Mouse (Mus musculus) adrenal gland, postnatal 14 days (tissue): Measurements from ENCODE around the gene Slc23a2. TPM values are rescaled to one million over a fixed set of nuclear protein-coding genes. Genes with fewer than 3 reads are reported as not detected.

Experiments
- DNase-seq: peaks from one replicate; pipeline ENCODE4 v3.0.0; 2021; ENCODE audit warnings: mixed read lengths
- total RNA-seq: library from RNA; stranded (reverse); gene quantifications from 2 replicates; pipeline ENCODE4 v1.2.3, GENCODE M21; 2021

The Slc23a2 gene
- total RNA-seq, 1 experiment from 2014 or later = 109 TPM

DNA sequence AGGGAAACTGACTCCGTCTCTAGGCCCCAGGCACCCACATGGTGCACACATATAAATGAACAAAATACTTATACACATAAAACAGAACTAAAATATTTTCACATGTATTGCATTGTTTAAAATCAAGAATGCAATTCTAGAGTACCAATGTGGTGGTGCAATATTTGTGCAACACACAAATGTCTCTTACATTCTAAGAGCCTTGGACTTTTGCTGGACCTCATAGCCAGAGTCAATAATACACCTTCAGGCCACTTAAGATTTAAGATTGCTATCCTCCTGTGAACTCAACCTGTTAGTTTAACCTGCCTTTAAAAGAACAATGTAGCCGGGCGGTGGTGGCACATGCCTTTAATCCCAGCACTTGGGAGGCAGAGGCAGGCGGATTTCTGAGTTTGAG lies 98.2 kb downstream of the Slc23a2 start:
- DNase-seq = no peak

- DNase-seq = no peak
Observed at GRCm38 (mm10) chr2:132044320-132045274, 100.3 kb downstream of the Slc23a2 start.

GRCm38 (mm10) chr2:132043101-132043621 lies 101.7 kb downstream of the Slc23a2 start:
- peak; percentile 87 for DNase-seq

DNA sequence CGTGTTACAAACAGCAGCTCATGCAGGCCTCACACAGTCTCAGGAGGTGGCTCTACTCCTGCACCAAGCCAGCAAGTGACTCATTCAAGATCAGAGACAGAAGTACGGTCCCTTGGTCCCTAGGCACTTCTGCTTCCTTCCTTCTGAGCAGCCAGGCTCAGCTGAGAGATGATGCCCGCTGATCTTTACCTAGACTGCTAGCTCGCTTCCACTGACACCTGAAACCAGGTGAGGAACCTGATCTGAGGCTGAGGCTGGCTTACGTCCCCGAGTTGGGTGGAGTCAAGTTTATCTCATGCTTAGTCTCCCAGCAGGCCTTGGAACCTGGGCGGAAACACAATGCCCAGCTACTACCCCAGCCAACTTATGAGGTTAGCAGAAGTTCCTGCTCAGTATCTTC lies 105.0 kb downstream of the Slc23a2 start:
- no peak for DNase-seq

GRCm38 (mm10) chr2:132036326-132036725 lies 108.6 kb downstream of the Slc23a2 start:
- no peak for DNase-seq

- DNase-seq = no peak
Observed at GRCm38 (mm10) chr2:132035470-132035835, 109.5 kb downstream of the Slc23a2 start.

- no peak for DNase-seq
Observed at GRCm38 (mm10) chr2:132034590-132035469, 110.1 kb downstream of the Slc23a2 start.

DNA sequence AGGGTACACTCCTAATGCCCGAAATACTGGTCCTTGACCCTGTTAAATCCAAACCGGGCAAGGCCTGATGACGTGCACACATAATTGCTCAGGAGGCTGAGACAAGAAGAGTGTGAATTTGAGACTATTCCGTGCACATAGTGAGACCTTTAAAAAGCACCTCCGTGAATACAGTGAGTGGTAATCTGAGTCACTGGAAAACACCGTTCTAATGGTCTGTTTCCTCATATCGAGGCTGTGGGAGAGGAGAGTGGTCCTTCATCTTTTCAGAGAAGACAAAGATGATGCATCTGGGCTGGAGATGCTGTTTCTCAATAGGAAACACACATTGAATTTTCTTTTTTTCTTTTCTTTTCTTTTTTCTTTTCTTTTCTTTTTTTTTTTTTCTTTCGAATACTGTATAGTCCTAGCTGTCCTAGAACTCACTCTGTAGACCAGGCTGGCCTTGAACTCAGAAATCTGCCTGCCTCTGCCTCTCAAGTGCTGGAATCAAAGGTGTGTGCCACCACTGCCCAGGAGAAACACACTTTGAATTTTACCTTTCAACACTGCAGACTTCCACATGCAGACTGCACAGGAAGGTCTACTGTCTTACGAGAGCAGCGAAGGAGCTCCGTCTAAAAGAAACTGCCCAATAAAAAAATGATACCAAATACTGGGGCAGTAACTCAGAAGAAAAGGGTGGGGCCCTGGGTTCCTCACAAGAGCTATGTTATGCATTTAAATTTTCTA lies 113.4 kb downstream of the Slc23a2 start:
- no peak for DNase-seq

DNA sequence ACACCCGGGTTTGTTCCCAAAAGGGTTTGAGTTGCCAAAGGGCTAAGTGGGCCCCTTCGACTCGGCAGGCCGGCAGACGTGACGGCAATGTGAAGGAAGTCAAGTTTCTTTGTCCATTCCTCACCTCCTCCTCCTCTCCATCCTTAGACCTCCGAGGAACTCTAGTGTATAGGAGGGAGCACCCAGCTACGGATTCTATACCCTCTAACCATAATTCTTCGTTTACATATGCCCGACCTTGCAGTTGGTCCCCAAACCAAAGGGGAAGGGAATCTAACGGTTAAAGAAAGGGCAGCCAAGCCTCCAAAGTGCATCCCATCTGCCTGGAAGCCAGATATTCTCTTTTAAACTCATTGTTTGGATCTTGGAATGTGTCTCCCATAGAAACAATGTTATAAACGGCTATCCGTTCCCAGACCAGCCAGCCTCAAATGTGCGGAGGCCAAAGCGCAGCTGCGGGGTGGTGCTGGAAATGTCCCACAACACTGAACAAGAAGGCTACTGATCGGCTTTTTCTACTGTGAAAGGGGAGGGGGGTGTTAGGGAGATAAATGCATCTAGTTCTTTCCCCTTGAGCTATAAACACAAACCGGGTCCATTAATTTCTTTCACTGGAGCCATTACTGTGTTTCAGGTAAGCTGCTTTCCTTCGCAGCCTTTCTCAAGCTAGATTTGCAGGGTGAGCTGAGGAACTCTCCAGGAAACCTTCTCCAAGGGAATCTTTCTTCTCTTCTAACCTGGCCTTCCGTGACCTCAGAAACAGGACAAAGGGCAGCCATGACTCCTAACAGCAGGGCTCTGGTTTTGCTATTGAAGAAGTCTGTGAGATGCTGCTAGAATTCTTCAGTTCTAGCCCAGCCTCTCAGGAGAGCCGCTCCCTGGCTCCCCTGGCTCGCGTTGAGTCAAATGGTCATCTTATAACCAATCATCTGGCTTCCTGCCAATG lies 114.2 kb downstream of the Slc23a2 start:
- no peak for DNase-seq

GRCm38 (mm10) chr2:132029646-132030417 lies 115.1 kb downstream of the Slc23a2 start, which contains the start of gene Rassf2:
Rassf2 (minus strand) TSS chr2:132030258.
- DNase-seq = peak; percentile 83

DNA sequence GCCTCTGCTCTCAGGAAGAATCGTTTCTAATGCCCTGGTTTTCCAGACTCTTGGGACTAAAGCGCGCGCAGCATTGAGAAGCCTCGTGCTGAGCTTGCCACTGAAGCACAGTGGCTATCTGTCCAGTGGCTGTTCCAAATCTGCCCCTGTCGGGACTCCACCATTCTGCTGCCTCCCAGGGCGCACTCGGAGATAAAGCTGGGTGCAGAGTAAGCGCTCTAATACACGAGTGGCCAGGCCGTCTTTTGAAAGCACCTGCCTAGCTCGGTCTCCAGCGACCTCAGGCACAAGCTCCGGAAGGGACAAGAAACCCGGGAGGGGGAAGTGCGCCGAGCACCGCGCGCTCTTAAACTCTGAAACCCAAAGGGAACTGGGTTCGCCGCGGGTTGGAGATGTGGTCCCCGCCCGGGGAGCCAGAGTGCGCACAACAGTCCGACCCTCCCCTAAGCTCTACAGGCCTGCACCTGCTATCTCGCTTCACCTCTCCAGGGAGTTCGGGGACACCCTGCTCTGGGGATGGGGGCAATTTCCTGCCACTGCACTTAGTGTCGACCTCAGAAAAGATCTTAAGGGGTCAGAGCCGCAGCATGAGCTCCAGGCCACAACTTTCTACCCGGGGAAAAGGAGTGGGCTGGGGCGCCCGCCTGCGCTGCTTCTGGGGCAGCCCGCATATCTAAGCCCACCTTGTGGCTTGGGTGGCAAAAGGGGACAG lies 115.9 kb downstream of the Slc23a2 start:
- DNase-seq = peak; percentile 47

DNA sequence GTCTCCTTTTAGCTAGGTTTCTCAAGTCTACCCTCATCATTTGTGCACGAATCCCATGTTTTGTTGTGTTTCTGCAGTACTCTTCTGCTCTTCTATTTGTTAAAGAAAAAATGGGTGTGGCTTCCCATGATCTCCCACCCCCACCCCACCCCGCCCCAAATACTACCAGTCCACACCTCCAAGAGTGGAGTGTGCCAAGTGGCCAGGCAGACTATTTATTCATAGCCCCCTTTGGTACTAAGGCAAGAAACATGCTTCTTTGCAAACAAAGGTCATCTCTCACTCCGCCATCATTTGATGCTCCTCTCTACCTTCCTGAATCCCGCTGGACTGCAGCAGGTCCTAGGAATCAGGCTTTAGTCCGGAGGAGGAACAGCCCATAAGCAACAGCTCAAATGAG lies 116.8 kb downstream of the Slc23a2 start:
- no peak for DNase-seq

DNA sequence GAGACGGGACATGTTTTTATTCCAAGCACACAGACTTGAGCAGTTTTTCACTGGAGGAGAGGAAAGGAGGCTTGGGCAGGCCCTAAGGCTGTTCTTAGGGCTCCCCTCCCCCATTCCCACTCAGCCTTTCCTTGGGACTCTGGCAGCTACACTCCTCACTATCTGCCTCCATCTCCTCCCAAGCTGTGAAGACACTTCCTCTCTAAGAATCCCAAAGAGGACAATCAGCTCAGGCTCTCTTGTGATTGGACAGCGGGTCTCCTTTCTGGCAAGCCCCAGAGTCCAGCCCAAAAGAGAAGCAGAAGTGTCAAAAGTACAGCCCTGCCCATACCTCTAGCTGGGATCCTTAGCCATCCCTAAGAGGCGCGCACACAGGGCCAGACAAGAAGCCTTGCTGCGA lies 117.5 kb downstream of the Slc23a2 start:
- no peak for DNase-seq

DNA sequence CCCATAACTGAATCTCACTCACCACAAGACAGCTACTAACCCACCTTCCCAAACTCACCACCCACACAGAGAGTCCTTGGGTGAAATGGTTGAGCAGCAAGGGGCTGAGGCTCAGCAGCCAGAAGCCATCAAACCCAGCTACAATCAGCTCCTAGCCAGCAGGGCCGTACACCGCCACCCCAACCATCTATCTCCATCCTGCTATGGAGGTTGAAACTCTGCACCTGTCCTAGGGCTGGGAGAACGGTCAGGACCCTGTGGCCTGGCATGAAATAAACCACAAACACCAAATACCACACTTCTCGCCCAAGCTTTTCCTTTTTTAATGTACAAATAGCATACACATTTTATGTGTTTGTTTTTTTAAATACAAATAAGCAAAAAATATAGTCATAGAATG lies 120.9 kb downstream of the Slc23a2 start:
- DNase-seq = no peak

GRCm38 (mm10) chr2:132022621-132023020 lies 122.3 kb downstream of the Slc23a2 start:
- DNase-seq = no peak

GRCm38 (mm10) chr2:132021616-132022015 lies 123.3 kb downstream of the Slc23a2 start:
- DNase-seq = no peak

DNA sequence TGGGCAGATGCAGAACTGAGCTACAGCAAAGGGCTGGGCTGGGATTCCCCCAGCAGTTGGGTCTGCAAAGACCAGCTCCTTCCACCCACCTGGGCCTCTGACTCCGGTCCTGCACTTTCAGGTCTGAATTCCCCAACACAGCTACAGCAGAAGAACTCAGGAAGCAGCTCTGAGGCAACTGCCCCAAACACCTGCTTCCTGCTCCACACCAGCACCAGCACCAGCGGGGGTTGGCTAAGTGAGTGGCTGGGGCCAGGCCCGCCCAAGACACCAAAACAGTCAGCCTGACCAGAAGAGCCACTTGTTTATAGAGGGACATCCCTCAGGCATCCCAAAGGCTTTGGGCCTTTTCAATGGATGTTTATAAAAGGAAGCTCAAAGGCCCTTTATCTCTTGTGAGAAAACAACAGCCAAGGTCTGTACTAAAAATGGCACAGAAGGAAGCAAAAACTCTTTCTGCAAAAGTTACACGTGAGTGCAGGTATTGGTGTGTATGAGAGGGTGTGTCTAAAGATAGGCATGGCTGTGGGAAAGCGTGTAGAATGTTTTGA lies 123.8 kb downstream of the Slc23a2 start:
- peak; percentile 37 for DNase-seq

- no peak for DNase-seq
Observed at GRCm38 (mm10) chr2:132020420-132020819, 124.5 kb downstream of the Slc23a2 start.

GRCm38 (mm10) chr2:132019372-132019811 lies 125.5 kb downstream of the Slc23a2 start:
- DNase-seq = no peak
